Mouse (Mus musculus) intestine, embryonic 14.5 days (tissue): ENCODE data around the gene Dkk3. TPM values are rescaled to one million over a fixed set of nuclear protein-coding genes. Genes with fewer than 3 reads are reported as not detected.

Experiments used
- ATAC-seq: fragments of 200-750 bp; cut with Nextera tagmentation; replicated peaks from 2 replicates; pipeline ENCODE4 v1.8.0; 2017; ENCODE audit warnings: low read depth, moderate number of reproducible peaks, moderate TSS enrichment, moderate library complexity; ENCODE audit not compliant: low FRiP score, low TSS enrichment
- DNase-seq: peaks from one replicate; pipeline ENCODE4 v3.0.0-alpha.2; 2018; ENCODE audit warnings: low spot score
- H3K27ac ChIP-seq: fragments of 300-500 bp; sonication (generic); 2 replicates; pipeline ENCODE4 v1.5.1; 2014; ENCODE audit warnings: low read depth, mild to moderate bottlenecking, control low read depth
- H3K27me3 ChIP-seq: fragments of 300-500 bp; sonication (generic); replicated peaks from 2 replicates; pipeline ENCODE4 v1.6.1; 2014; ENCODE audit warnings: low read length, control low read depth; ENCODE audit not compliant: control insufficient read depth, insufficient read depth
- H3K36me3 ChIP-seq: fragments of 300-500 bp; sonication (generic); 2 replicates; pipeline ENCODE4 v1.6.1; 2014; ENCODE audit warnings: low read length, control low read depth; ENCODE audit not compliant: control insufficient read depth, insufficient read depth
- H3K4me1 ChIP-seq: fragments of 300-500 bp; sonication (generic); replicated peaks from 2 replicates; pipeline ENCODE4 v1.6.1; 2014; ENCODE audit warnings: low read length, control low read depth, mixed read lengths; ENCODE audit not compliant: control insufficient read depth, insufficient read depth
- H3K4me2 ChIP-seq: fragments of 300-500 bp; sonication (generic); 2 replicates; pipeline ENCODE4 v1.6.1; 2014; ENCODE audit warnings: low read length
- H3K4me3 ChIP-seq: fragments of 300-500 bp; sonication (generic); 2 replicates; pipeline ENCODE4 v1.5.1; 2014; ENCODE audit warnings: low read depth, low read length, control low read depth, mixed read lengths
- H3K9ac ChIP-seq: fragments of 300-500 bp; sonication (generic); 2 replicates; pipeline ENCODE4 v1.6.1; 2014; ENCODE audit warnings: mild to moderate bottlenecking, low read length
- H3K9me3 ChIP-seq: fragments of 300-500 bp; sonication (generic); 2 replicates; pipeline ENCODE4 v1.6.1; 2016; ENCODE audit warnings: low read length, control low read depth; ENCODE audit not compliant: control insufficient read depth
- WGBS: fragments of 180-500 bp; shearing (Covaris S2); extraction: QIAGEN DNeasy Blood & Tissue Kit; methylation state at CpG from one replicate; pipeline ENCODE4 v1.1.7; 2014; 5-methylcytosine and 5-hydroxymethylcytosine counted together
- polyA plus RNA-seq: library from polyadenylated mRNA; unstranded; fragments of >200 nt; fragmentation: Nextera tagmentation; extraction: Ambion mirVana; gene quantifications from 2 replicates; pipeline ENCODE4 v1.2.1, GENCODE M21; 2014

Dkk3 gene
- polyA plus RNA-seq, 1 experiment from 2014 or later = 22.9 TPM

- 43% methylated on average over 5 of the region's 6 CpGs for WGBS
- Histone ChIP-seq H3K4me1 (peaks cover 26% of the 10 kb centered on the region), H3K36me3 (no peaks in the 10 kb centered on the region), H3K27me3 (no peaks in the 10 kb centered on the region), H3K4me2 (no peak overlapping the region), H3K4me3 (no peak overlapping the region), H3K9ac (no peak overlapping the region), H3K9me3 (no peaks in the 10 kb centered on the region), H3K27ac (no peak overlapping the region)
- DNase-seq (no peak), ATAC-seq (no peak)
Measured at GRCm38 (mm10) chr7:112159835-112160234, 978 bp upstream of the Dkk3 start.

GRCm38 (mm10) chr7:112158316-112158741 is 528 bp downstream of the Dkk3 start:
- 1% methylated on average over 23 of the region's 23 CpGs for WGBS

DNA sequence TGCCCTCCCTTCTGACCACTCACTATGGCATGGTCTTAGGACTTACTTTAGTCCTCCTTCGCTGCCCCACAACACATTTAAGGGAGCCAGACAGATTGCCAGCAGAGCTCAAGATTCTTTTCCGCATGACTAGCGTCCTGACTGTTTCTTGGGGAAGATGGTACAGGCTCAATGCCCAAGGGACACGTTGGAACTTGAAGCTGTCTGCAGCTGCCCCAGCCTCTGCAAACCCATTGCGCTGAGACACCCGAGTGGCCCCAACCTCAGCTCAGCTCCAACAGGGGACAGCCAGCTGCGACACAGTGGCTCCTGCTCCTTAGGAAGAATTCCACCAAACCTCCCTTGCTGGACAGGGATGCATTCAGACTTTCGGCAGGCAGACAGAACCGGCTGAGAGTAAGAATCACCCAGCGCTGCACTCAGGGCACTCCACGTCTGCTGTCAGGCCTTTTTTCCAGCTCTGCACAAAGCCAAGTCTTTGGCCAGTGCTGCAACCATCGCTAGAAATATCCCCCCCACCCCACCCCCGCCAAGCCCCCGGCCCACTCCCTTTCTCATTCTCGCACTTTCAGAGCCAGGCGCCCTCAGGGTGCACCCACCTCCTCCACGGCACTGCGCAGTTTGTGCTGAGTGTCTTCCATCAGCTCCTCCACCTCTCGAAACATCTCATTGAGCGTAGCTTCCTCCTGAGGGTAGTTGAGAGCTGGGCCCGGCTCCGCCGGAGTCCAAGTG is 1.1 kb downstream of the Dkk3 start:
- ATAC-seq (peak; percentile 9; the same call in 1 of the 2 replicates), DNase-seq (peak; percentile 74)
- H3K9me3 ChIP-seq = no peaks in the 10 kb centered on the region
- 15% methylated on average over 21 of the region's 23 CpGs for WGBS
- peaks cover 33% of the 10 kb centered on the region for H3K4me1 ChIP-seq
- no peaks in the 10 kb centered on the region for H3K36me3 ChIP-seq
- peak overlapping the region; percentile 42 for H3K4me2 ChIP-seq
- peak overlapping the region; percentile 80 for H3K27ac ChIP-seq
- H3K27me3 ChIP-seq = no peaks in the 10 kb centered on the region
- peak overlapping the region; percentile 61 for H3K9ac ChIP-seq
- H3K4me3 ChIP-seq = peak overlapping the region; percentile 56

More at GRCm38 (mm10) chr7:112158316-112158741, 528 bp downstream of the Dkk3 start:
- Histone ChIP-seq H3K36me3 (no peaks in the 10 kb centered on the region), H3K9me3 (no peaks in the 10 kb centered on the region), H3K4me2 (peak overlapping the region; percentile 42), H3K27me3 (no peaks in the 10 kb centered on the region), H3K9ac (peak overlapping the region; percentile 61), H3K27ac (peak overlapping the region; percentile 80), H3K4me1 (peaks cover 33% of the 10 kb centered on the region), H3K4me3 (peak overlapping the region; percentile 56)
- DNase-seq (peak; percentile 77), ATAC-seq (peak; percentile 51; the same call in 1 of the 2 replicates)

DNA sequence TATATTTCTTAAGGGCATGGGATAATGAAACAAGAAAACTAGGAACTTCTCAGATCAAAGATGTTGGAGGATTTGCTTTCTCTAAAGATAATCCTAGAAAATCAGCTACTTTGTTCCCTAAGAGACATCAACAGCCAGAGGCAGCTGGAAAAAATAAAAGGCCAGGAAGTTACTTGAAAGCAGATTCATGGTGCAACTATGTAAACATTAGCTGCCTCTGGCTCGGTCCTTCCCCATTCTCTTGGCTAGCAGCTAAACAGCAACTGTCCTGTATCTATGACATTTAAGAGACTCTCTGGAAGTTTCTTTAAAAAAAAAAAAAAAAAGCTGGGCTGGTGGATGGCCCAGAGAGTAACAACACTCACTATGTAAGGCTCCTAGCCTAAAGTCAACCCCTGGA is 3.7 kb downstream of the Dkk3 start:
- Histone ChIP-seq H3K9ac (no peak overlapping the region), H3K36me3 (peaks cover 7% of the 10 kb centered on the region; the same call in 1 of the 2 replicates), H3K4me1 (peaks cover 33% of the 10 kb centered on the region), H3K4me3 (no peak overlapping the region), H3K4me2 (peak overlapping the region; percentile 29), H3K27ac (peak overlapping the region; percentile 84), H3K27me3 (no peaks in the 10 kb centered on the region), H3K9me3 (no peaks in the 10 kb centered on the region)
- no peak for DNase-seq
- no peak for ATAC-seq
- 3% methylated on average over 1 of the region's 1 CpGs for WGBS

DNA sequence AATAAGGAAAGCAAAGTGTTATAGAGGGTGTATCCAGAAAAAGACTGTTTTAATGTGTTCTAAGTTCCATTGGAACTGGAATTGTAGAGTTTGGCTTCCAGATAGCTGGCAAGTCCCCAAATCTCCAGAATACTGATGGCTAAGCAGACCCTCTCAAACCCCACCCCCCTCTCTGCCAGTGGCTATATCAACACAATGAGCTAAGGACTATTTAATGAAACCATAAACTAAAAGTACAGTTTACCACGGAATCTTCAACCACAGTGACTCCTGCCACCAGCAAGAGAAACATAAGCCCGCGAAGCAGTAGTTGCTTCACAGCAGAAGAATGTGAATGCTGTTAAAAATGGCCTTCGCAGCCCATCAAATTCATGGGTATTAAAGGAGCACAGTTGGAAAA is 4.4 kb downstream of the Dkk3 start:
- H3K4me3 ChIP-seq = no peak overlapping the region
- H3K27me3 ChIP-seq = no peaks in the 10 kb centered on the region
- 54% methylated on average over 4 of the region's 4 CpGs for WGBS
- H3K27ac ChIP-seq = peak overlapping the region; percentile 84
- DNase-seq (no peak), ATAC-seq (no peak)
- H3K9me3 ChIP-seq = no peaks in the 10 kb centered on the region
- peaks cover 33% of the 10 kb centered on the region for H3K4me1 ChIP-seq
- no peak overlapping the region for H3K9ac ChIP-seq
- peaks cover 7% of the 10 kb centered on the region; the same call in 1 of the 2 replicates for H3K36me3 ChIP-seq
- H3K4me2 ChIP-seq = peak overlapping the region; percentile 29; the same call in 1 of the 2 replicates

GRCm38 (mm10) chr7:112149113-112149512 is 9.7 kb downstream of the Dkk3 start:
- no peak for DNase-seq
- ATAC-seq = no peak
- Histone ChIP-seq H3K4me1 (peaks cover 3% of the 10 kb centered on the region; the same call in 1 of the 2 replicates), H3K4me2 (no peak overlapping the region), H3K36me3 (peaks cover 7% of the 10 kb centered on the region; the same call in 1 of the 2 replicates), H3K27me3 (no peaks in the 10 kb centered on the region), H3K9ac (no peak overlapping the region), H3K4me3 (no peak overlapping the region), H3K9me3 (no peaks in the 10 kb centered on the region), H3K27ac (no peak overlapping the region)
- WGBS = 86% methylated on average over 10 of the region's 10 CpGs

DNA sequence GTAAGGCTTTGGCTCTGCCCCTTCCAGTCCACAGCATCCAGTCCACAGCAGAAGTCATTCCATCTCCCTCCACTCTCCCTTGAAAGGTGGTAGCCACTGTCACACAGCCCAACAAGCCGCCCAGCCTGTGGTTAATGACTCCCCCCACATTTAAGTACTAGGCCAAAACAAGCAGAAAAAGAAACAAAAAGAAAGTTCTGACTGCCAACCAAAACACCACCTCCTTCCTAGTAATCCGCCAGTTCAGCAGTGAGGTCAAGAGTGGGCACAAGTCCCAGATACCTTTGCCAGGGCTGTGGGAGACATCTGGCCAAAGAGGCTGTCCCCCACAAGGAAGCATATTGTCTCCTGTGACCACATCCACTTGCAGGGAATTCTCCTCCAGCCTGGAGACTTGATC is 10.9 kb downstream of the Dkk3 start:
- Histone ChIP-seq H3K4me3 (no peak overlapping the region), H3K9me3 (no peaks in the 10 kb centered on the region), H3K4me1 (no peaks in the 10 kb centered on the region; the same call in 1 of the 2 replicates), H3K27ac (no peak overlapping the region), H3K4me2 (no peak overlapping the region), H3K27me3 (no peaks in the 10 kb centered on the region), H3K36me3 (peaks cover 7% of the 10 kb centered on the region; the same call in 1 of the 2 replicates), H3K9ac (no peak overlapping the region)
- WGBS = 83% methylated on average over 2 of the region's 2 CpGs
- DNase-seq (no peak), ATAC-seq (no peak)

GRCm38 (mm10) chr7:112144646-112145179 is 14.1 kb downstream of the Dkk3 start:
- Histone ChIP-seq H3K4me1 (no peaks in the 10 kb centered on the region; the same call in 1 of the 2 replicates), H3K9me3 (no peaks in the 10 kb centered on the region), H3K4me3 (no peak overlapping the region), H3K27me3 (no peaks in the 10 kb centered on the region), H3K27ac (no peak overlapping the region), H3K9ac (no peak overlapping the region), H3K36me3 (no peaks in the 10 kb centered on the region), H3K4me2 (no peak overlapping the region)
- ATAC-seq = no peak
- 69% methylated on average over 11 of the region's 11 CpGs for WGBS
- no peak for DNase-seq
